Mouse (Mus musculus): ENCODE results near the gene Zdhhc14. TPM values are rescaled to one million over a fixed set of nuclear protein-coding genes. Genes with fewer than 3 reads are reported as not detected.

Gene Zdhhc14
- total and polyA plus RNA-seq, 3 experiments = 0.34 to 1.3 (median 0.35) TPM

GRCm38 (mm10) chr17:5716912-5717311 is 224.6 kb downstream of the Zdhhc14 start:
- Histone ChIP-seq H3K36me3 (replicated peaks in 1 of 2; ENCODE audit: control insufficient read depth in 1 of 2, insufficient read depth in 1 of 2, low read length in 1 of 2) (no peaks in the 10 kb centered on the region), H3K4me1 (ENCODE audit: control insufficient read depth in 1 of 2, insufficient read depth in 2 of 2) (peaks cover 2 to 16% of the 10 kb centered on the region in 2 experiments; a peak in 3 of 4 replicates), H3K4me3 (replicated peaks in 1 of 3; ENCODE audit: low read depth in 2 of 3, low read length in 2 of 3, poor library complexity in 1 of 3) (no peak overlapping the region), H3K27ac (ENCODE audit: insufficient read depth, low read depth) (no peak overlapping the region), H3K79me2 (replicated peaks; ENCODE audit: control insufficient read depth, extremely low read depth, insufficient read depth, poor library complexity, severe bottlenecking) (no peaks in the 10 kb centered on the region), H3K4me2 (ENCODE audit: insufficient read depth, low read depth, poor library complexity, severe bottlenecking) (no peak overlapping the region), H3K9me3 (replicated peaks; ENCODE audit: low read length) (no peaks in the 10 kb centered on the region), H3K9ac (ENCODE audit: insufficient read depth, low read depth) (no peak overlapping the region), H3K27me3 (replicated peaks) (no peaks in the 10 kb centered on the region)
- dilution Hi-C loops (cut with MboI; ENCODE audit: extremely low pct_ligation_motif_present, extremely low pct_unique_long_range_greater_than_20kb, low sequenced_read_pairs) (no loop called here), in situ Hi-C loops (cut with MboI; ENCODE audit: low pct_ligation_motif_present, low pct_unique_long_range_greater_than_20kb, low sequenced_read_pairs) (no loop called here)
- TF ChIP-seq ZKSCAN1 (IDR thresholded peaks at IDR 0.05; ENCODE audit: borderline replicate concordance, low read depth, low read length) = no peak
- peak; percentile 76; the same call in 1 of the 2 replicates for TF ChIP-seq MYC (IDR thresholded peaks at IDR 0.05; ENCODE audit: low read depth, low read length)
- peak; percentile 44; the same call in 1 of the 2 replicates for TF ChIP-seq ELF1 (IDR thresholded peaks at IDR 0.05; ENCODE audit: low read depth, low read length)
- TF ChIP-seq UBTF (IDR thresholded peaks at IDR 0.05; ENCODE audit: low read depth, low read length) = no peak
- TF ChIP-seq EP300 (IDR thresholded peaks at IDR 0.05; ENCODE audit: low read length) = peak; percentile 13; the same call in 1 of the 2 replicates
- TF ChIP-seq CHD1 (IDR thresholded peaks at IDR 0.05; ENCODE audit: low read depth, low read length) = no peak
- TF ChIP-seq SMC3 (IDR thresholded peaks at IDR 0.05; ENCODE audit: low read depth, low read length) = no peak
- peak; percentile 48; the same call in 1 of the 2 replicates for TF ChIP-seq IRF4 (IDR thresholded peaks at IDR 0.05; ENCODE audit: low read depth, low read length)
- peak; percentile 72 for DNase-seq (ENCODE audit: extremely low read depth)

GRCm38 (mm10) chr17:5718768-5719387 is 226.5 kb downstream of the Zdhhc14 start:
- no peak for DNase-seq (ENCODE audit: extremely low read depth)
- H3K9ac ChIP-seq (ENCODE audit: insufficient read depth, low read depth) = no peak overlapping the region
- H3K4me3 ChIP-seq (replicated peaks in 1 of 3; ENCODE audit: low read depth in 2 of 3, low read length in 2 of 3, poor library complexity in 1 of 3) = no peak overlapping the region
- TF ChIP-seq BHLHE40 (IDR thresholded peaks at IDR 0.05; ENCODE audit: low read depth, low read length) (no peak), CHD1 (IDR thresholded peaks at IDR 0.05; ENCODE audit: low read depth, low read length) (no peak), JUN (IDR thresholded peaks at IDR 0.05; ENCODE audit: insufficient read depth, low read depth, low read length) (no peak), RCOR1 (conservative IDR thresholded peaks at IDR 0.05; ENCODE audit: low read depth, low read length) (no peak), ZNF384 (IDR thresholded peaks at IDR 0.05; ENCODE audit: low read depth, low read length) (no peak), ETS1 (conservative IDR thresholded peaks at IDR 0.05; ENCODE audit: low read depth, low read length) (no peak), JUND (conservative IDR thresholded peaks at IDR 0.05; ENCODE audit: low read depth, low read length) (no peak), ZKSCAN1 (IDR thresholded peaks at IDR 0.05; ENCODE audit: borderline replicate concordance, low read depth, low read length) (no peak)
- H3K4me1 ChIP-seq (ENCODE audit: control insufficient read depth in 1 of 2, insufficient read depth in 2 of 2) = peaks cover 2 to 16% of the 10 kb centered on the region in 2 experiments; a peak in 3 of 4 replicates
- H3K27me3 ChIP-seq (replicated peaks) = no peaks in the 10 kb centered on the region
- no peaks in the 10 kb centered on the region for H3K79me2 ChIP-seq (replicated peaks; ENCODE audit: control insufficient read depth, extremely low read depth, insufficient read depth, poor library complexity, severe bottlenecking)
- no peak overlapping the region for H3K27ac ChIP-seq (ENCODE audit: insufficient read depth, low read depth)
- H3K4me2 ChIP-seq (ENCODE audit: insufficient read depth, low read depth, poor library complexity, severe bottlenecking) = no peak overlapping the region
- no peaks in the 10 kb centered on the region for H3K36me3 ChIP-seq (replicated peaks in 1 of 2; ENCODE audit: control insufficient read depth in 1 of 2, insufficient read depth in 1 of 2, low read length in 1 of 2)
- dilution Hi-C loops (cut with MboI; ENCODE audit: extremely low pct_ligation_motif_present, extremely low pct_unique_long_range_greater_than_20kb, low sequenced_read_pairs) (no loop called here), in situ Hi-C loops (cut with MboI; ENCODE audit: low pct_ligation_motif_present, low pct_unique_long_range_greater_than_20kb, low sequenced_read_pairs) (no loop called here)
- H3K9me3 ChIP-seq (replicated peaks; ENCODE audit: low read length) = peaks cover 7% of the 10 kb centered on the region

Data from CH12.LX (cell line).